Comparison of ENCODE assay signal across 9 mouse cellular contexts in genomic region chr14:47863067-47863466, GRCm38 (mm10).
DNase-seq lines count a peak whose midpoint lies in the region; ATAC-seq and TF ChIP-seq lines count a peak whose summit lies in the region.
"Had no signal": no experiment of that assay in that cellular context is flagged by ENCODE, and none has a peak within 500 bp of the region (broad histone marks: within the 10 kb centered on the region; RNA-seq: fewer than 3 reads in every experiment).

No protein-coding gene starts in this region.

- DNase-seq in hindbrain, embryonic 14.5 days (ENCODE audit: low spot score), result no peak
- DNase-seq in CH12.LX (ENCODE audit: extremely low read depth), result peak; percentile 4
- peak; percentile 18 for DNase-seq in brain, embryonic 18.5 days (ENCODE audit: low read depth, low spot score)
- peak; percentile 29 to 41 for DNase-seq in layer of hippocampus, postnatal 36 days
- DNase-seq in c-Kit-positive CD71-positive TER-119-positive erythroid progenitor cells, embryonic 14.5 days (ENCODE audit: low spot score), result no peak
- DNase-seq in frontal cortex, postnatal 14 days (ENCODE audit: low spot score in 2 of 2), result no peak

- no peaks in the 10 kb centered on the region for H3K27me3 ChIP-seq in hindbrain, embryonic 16.5 days (replicated peaks; ENCODE audit: control insufficient read depth, insufficient read depth, low read length)
- no peaks in the 10 kb centered on the region for H3K27me3 ChIP-seq in hindbrain, embryonic 14.5 days (ENCODE audit: control insufficient read depth, insufficient read depth, low read length)
- H3K27me3 ChIP-seq in CH12.LX (replicated peaks), result no peaks in the 10 kb centered on the region
- H3K27me3 ChIP-seq: stomach, embryonic 15.5 days had no signal

- TF ChIP-seq EP300 in CH12.LX (IDR thresholded peaks at IDR 0.05; ENCODE audit: low read length), result no peak

- 0 out of 2 replicates have a peak, but pooled peaks have one; percentile 42 for ATAC-seq in hindbrain, embryonic 16.5 days
- no peak for ATAC-seq in hindbrain, embryonic 14.5 days (ENCODE audit: low FRiP score)
- no peak for ATAC-seq in erythroid progenitor cell, adult 5-6 weeks (replicated peaks; ENCODE audit: low FRiP score, poor library complexity, severe bottlenecking)

- TF ChIP-seq RAD21 in CH12.LX (IDR thresholded peaks at IDR 0.05; ENCODE audit: low read depth, low read length), result no peak

- H3K9ac ChIP-seq in hindbrain, embryonic 16.5 days (ENCODE audit: low read depth, low read length), result no peak overlapping the region
- no peak overlapping the region for H3K9ac ChIP-seq in hindbrain, embryonic 14.5 days
- no peak overlapping the region for H3K9ac ChIP-seq in CH12.LX (ENCODE audit: insufficient read depth, low read depth)
- H3K9ac ChIP-seq: stomach, embryonic 15.5 days had no signal

- H3K4me2 ChIP-seq in hindbrain, embryonic 16.5 days (ENCODE audit: low read length), result no peak overlapping the region
- no peak overlapping the region for H3K4me2 ChIP-seq in hindbrain, embryonic 14.5 days (replicated peaks)
- no peak overlapping the region for H3K4me2 ChIP-seq in CH12.LX (ENCODE audit: insufficient read depth, low read depth, poor library complexity, severe bottlenecking)
- H3K4me2 ChIP-seq: stomach, embryonic 15.5 days had no signal

- dilution Hi-C loops in CH12.LX (cut with MboI; ENCODE audit: extremely low pct_ligation_motif_present, extremely low pct_unique_long_range_greater_than_20kb, low sequenced_read_pairs), result no loop called here

- H3K4me1 ChIP-seq in hindbrain, embryonic 16.5 days (ENCODE audit: control insufficient read depth, insufficient read depth, low read depth, low read length), result peaks cover 3% of the 10 kb centered on the region
- H3K4me1 ChIP-seq in hindbrain, embryonic 14.5 days (replicated peaks; ENCODE audit: control insufficient read depth, insufficient read depth, low read length), result peaks cover 6% of the 10 kb centered on the region; the same call in 1 of the 2 replicates
- peaks cover 0 to 20% of the 10 kb centered on the region in 2 experiments; a peak in 2 of 4 replicates for H3K4me1 ChIP-seq in CH12.LX (ENCODE audit: control insufficient read depth in 1 of 2, insufficient read depth in 2 of 2)
- H3K4me1 ChIP-seq: stomach, embryonic 15.5 days had no signal

- in situ Hi-C loops in CH12.LX (cut with MboI; ENCODE audit: low pct_ligation_motif_present, low pct_unique_long_range_greater_than_20kb, low sequenced_read_pairs), result no loop called here

- H3K9me3 ChIP-seq in hindbrain, embryonic 16.5 days (ENCODE audit: control insufficient read depth, low read length), result no peaks in the 10 kb centered on the region
- H3K9me3 ChIP-seq in hindbrain, embryonic 14.5 days (ENCODE audit: control insufficient read depth, low read length), result no peaks in the 10 kb centered on the region
- H3K9me3 ChIP-seq in CH12.LX (replicated peaks; ENCODE audit: low read length), result peaks cover 1% of the 10 kb centered on the region
- H3K9me3 ChIP-seq: stomach, embryonic 15.5 days had no signal

- 41% methylated on average over 5 of the region's 5 CpGs for WGBS in hindbrain, embryonic 16.5 days
- WGBS in hindbrain, embryonic 14.5 days, result 49% methylated on average over 5 of the region's 5 CpGs

- H3K27ac ChIP-seq in hindbrain, embryonic 16.5 days (ENCODE audit: low read depth, low read length), result no peak overlapping the region
- H3K27ac ChIP-seq in hindbrain, embryonic 14.5 days, result no peak overlapping the region
- no peak overlapping the region for H3K27ac ChIP-seq in CH12.LX (ENCODE audit: insufficient read depth, low read depth)
- H3K27ac ChIP-seq: stomach, embryonic 15.5 days had no signal

- TF ChIP-seq CTCF in CH12.LX (conservative IDR thresholded peaks at IDR 0.05 in 1 of 2, IDR thresholded peaks at IDR 0.05 in 1 of 2; ENCODE audit: low read depth in 2 of 2, low read length in 2 of 2), result no peak

- no peak for TF ChIP-seq POLR2A in CH12.LX (IDR thresholded peaks at IDR 0.05; ENCODE audit: low read depth, low read length)

- H3K79me2 ChIP-seq in CH12.LX (replicated peaks; ENCODE audit: control insufficient read depth, extremely low read depth, insufficient read depth, poor library complexity, severe bottlenecking), result no peaks in the 10 kb centered on the region

- no peaks in the 10 kb centered on the region for H3K36me3 ChIP-seq in hindbrain, embryonic 16.5 days (ENCODE audit: control insufficient read depth, insufficient read depth, low read length)
- no peaks in the 10 kb centered on the region for H3K36me3 ChIP-seq in hindbrain, embryonic 14.5 days (replicated peaks; ENCODE audit: control insufficient read depth, insufficient read depth)
- no peaks in the 10 kb centered on the region for H3K36me3 ChIP-seq in CH12.LX (replicated peaks in 1 of 2; ENCODE audit: control insufficient read depth in 1 of 2, insufficient read depth in 1 of 2, low read length in 1 of 2)
- H3K36me3 ChIP-seq: stomach, embryonic 15.5 days had no signal

- no peak overlapping the region for H3K4me3 ChIP-seq in hindbrain, embryonic 16.5 days (ENCODE audit: low read length)
- no peak overlapping the region for H3K4me3 ChIP-seq in hindbrain, embryonic 14.5 days (replicated peaks; ENCODE audit: low read length)
- H3K4me3 ChIP-seq in CH12.LX (replicated peaks in 1 of 3; ENCODE audit: low read depth in 2 of 3, low read length in 2 of 3, poor library complexity in 1 of 3), result no peak overlapping the region
- H3K4me3 ChIP-seq: stomach, embryonic 15.5 days had no signal

TF ChIP-seq in CH12.LX, 34 proteins besides CTCF, POLR2A, EP300 and RAD21:
- TF ChIP-seq MAFK (IDR thresholded peaks at IDR 0.05; ENCODE audit: insufficient replicate concordance, low read length), result no peak
- TF ChIP-seq GABPA (IDR thresholded peaks at IDR 0.05; ENCODE audit: insufficient replicate concordance, low read depth, low read length), result no peak
- TF ChIP-seq USF2 (conservative IDR thresholded peaks at IDR 0.05; ENCODE audit: low read depth, low read length), result no peak
- no peak for TF ChIP-seq USF1 (IDR thresholded peaks at IDR 0.05; ENCODE audit: low read depth, low read length)
- no peak for TF ChIP-seq E2F4 (IDR thresholded peaks at IDR 0.05; ENCODE audit: insufficient replicate concordance, low read depth, low read length)
- no peak for TF ChIP-seq NELFE (IDR thresholded peaks at IDR 0.05; ENCODE audit: low read depth, low read length)

Comparison
In these comparisons a context has a peak if more than half of its experiments do, and no peak if none do; other contexts are left out.
1. DNase-seq: peak in CH12.LX (single experiment), brain, embryonic 18.5 days (single experiment) and layer of hippocampus, postnatal 36 days (2 of 2); none in hindbrain, embryonic 14.5 days (single experiment), c-Kit-positive CD71-positive TER-119-positive erythroid progenitor cells, embryonic 14.5 days (single experiment) and frontal cortex, postnatal 14 days (0 of 2).